Mouse (Mus musculus): ENCODE results near the gene Gm10721.
"Not testable (repeated sequence)": the region's sequence is repeated elsewhere in the genome, so short reads cannot be mapped to it uniquely, and the experiment has no call there.

- not testable (repeated sequence) for TF ChIP-seq POLR2A, CTCF (IDR thresholded peaks at IDR 0.05; ENCODE audit: extremely low read depth, insufficient read depth, low read length)
Measured at GRCm38 (mm10) chr9:3001006-3001405, 11.9 kb upstream of the Gm10721 start.
